Mouse (Mus musculus): ENCODE results near the gene Lactbl1. TPM values are rescaled to one million over a fixed set of nuclear protein-coding genes. Genes with fewer than 3 reads are reported as not detected.

Lactbl1 gene
- polyA plus RNA-seq, 1 experiment from 2014 or later = not detected

- no peak overlapping the region for H3K4me3 ChIP-seq
- H3K27me3 ChIP-seq (replicated peaks) = no peaks in the 10 kb centered on the region
- no peak overlapping the region for H3K9ac ChIP-seq
- H3K27ac ChIP-seq = no peak overlapping the region
- no peak for ATAC-seq (ENCODE audit: low FRiP score, low read depth)
- WGBS = 81% methylated on average over 3 of the region's 3 CpGs
- peaks cover 83% of the 10 kb centered on the region for H3K36me3 ChIP-seq
- no peak overlapping the region for H3K4me2 ChIP-seq (replicated peaks)
- no peaks in the 10 kb centered on the region for H3K9me3 ChIP-seq
- H3K4me1 ChIP-seq = no peaks in the 10 kb centered on the region; the same call in 1 of the 2 replicates
Observed at GRCm38 (mm10) chr4:136657914-136658313, 35.5 kb downstream of the Lactbl1 start.

DNA sequence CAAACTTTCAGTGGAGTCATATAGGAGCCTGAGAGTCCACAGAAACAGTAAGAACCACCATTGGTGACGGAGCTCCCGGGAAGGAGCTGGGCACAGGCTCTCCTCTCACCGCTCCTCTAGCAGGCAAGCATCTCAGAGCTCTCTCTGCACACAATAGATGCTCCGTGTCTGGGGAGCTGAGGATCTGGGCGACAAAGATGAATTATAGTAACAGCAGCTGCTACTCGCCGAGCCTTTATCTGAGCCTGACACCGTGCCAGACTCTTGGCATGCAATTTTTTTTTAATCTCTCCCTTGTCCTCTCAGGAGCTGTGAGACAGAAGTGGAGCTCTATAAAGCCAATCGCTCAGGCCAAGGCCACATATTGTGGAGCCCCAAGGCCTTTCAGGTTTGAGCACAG is 42.6 kb downstream of the Lactbl1 start:
- Histone ChIP-seq H3K4me3 (no peak overlapping the region), H3K27me3 (replicated peaks) (no peaks in the 10 kb centered on the region), H3K36me3 (peaks cover 60% of the 10 kb centered on the region), H3K4me1 (no peaks in the 10 kb centered on the region), H3K27ac (no peak overlapping the region), H3K4me2 (replicated peaks) (no peak overlapping the region), H3K9me3 (no peaks in the 10 kb centered on the region), H3K9ac (no peak overlapping the region)
- 64% methylated on average over 9 of the region's 9 CpGs for WGBS
- no peak for ATAC-seq (ENCODE audit: low FRiP score, low read depth)

GRCm38 (mm10) chr4:136666002-136666401 is 43.6 kb downstream of the Lactbl1 start:
- Histone ChIP-seq H3K4me1 (no peaks in the 10 kb centered on the region), H3K4me2 (replicated peaks) (no peak overlapping the region), H3K27me3 (replicated peaks) (no peaks in the 10 kb centered on the region), H3K4me3 (no peak overlapping the region), H3K9me3 (no peaks in the 10 kb centered on the region), H3K27ac (no peak overlapping the region), H3K9ac (no peak overlapping the region), H3K36me3 (peaks cover 55% of the 10 kb centered on the region)
- ATAC-seq (ENCODE audit: low FRiP score, low read depth) = no peak
- WGBS = 71% methylated on average over 4 of the region's 4 CpGs

DNA sequence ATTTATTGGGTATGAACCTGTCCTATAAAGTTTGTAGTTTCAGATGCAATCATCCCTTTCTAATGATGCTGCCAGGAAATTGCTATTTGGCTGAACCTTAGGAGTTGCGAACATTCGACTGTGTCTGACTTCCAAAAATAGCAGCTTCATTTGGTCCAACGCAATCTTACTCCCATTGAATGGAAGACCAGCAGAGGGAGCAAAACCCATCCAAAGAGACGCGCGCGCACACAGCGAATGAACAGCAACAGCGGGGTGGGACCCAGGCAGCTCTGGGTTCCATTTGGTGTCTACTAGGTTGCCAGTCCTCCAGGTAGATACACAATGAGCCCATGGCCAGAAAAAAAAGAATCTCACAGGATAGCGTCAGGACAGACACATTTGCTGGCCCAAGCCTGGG is 45.3 kb downstream of the Lactbl1 start:
- Histone ChIP-seq H3K4me1 (no peaks in the 10 kb centered on the region), H3K4me3 (no peak overlapping the region), H3K4me2 (replicated peaks) (no peak overlapping the region), H3K27me3 (replicated peaks) (no peaks in the 10 kb centered on the region), H3K36me3 (peaks cover 68% of the 10 kb centered on the region), H3K9me3 (no peaks in the 10 kb centered on the region), H3K27ac (no peak overlapping the region), H3K9ac (no peak overlapping the region)
- WGBS = 78% methylated on average over 10 of the region's 10 CpGs
- ATAC-seq (ENCODE audit: low FRiP score, low read depth) = no peak

DNA sequence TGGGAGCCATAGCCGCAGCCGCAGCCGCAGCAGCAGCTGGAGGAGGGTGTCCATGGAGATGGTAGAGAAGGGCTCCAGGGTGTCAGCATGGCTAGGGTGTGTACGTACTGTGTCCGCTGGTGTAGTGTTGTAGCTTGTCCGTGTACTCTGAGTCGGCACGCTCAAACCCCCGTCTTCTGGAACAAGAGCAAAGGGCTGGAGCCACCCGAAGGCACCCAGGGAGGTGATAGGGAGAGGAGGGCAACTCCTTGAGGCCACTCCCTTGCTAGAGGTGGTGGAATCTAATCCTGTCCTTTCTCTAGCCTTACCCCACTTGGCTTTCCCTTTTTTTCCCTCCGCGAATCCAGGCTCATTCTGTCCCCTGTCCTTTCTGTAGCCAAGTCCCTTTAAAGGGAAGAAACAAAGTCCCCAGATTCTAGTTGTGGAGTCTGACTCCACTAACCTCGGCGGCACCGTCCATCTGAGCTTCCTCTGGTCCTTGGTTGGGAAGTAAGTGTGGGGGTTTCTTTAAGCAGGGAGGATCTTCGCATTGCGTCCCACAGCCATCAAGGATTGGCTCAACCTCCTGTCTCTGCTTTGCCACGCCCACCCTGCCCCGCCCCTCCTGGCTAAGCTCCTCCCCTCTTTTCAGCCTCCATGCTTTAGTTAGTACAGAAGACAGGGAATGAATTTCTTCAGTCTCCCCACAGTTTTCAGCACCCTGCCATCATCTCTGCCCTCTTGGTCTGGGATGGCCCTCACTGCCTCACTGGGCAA is 50.1 kb downstream of the Lactbl1 start:
- no peak overlapping the region for H3K9ac ChIP-seq
- WGBS = 87% methylated on average over 19 of the region's 19 CpGs
- no peak overlapping the region for H3K27ac ChIP-seq
- peaks cover 74% of the 10 kb centered on the region for H3K36me3 ChIP-seq
- ATAC-seq (ENCODE audit: low FRiP score, low read depth) = no peak
- H3K9me3 ChIP-seq = no peaks in the 10 kb centered on the region
- H3K4me2 ChIP-seq (replicated peaks) = no peak overlapping the region
- no peak overlapping the region for H3K4me3 ChIP-seq
- no peaks in the 10 kb centered on the region; the same call in 1 of the 2 replicates for H3K4me1 ChIP-seq
- no peaks in the 10 kb centered on the region for H3K27me3 ChIP-seq (replicated peaks)

GRCm38 (mm10) chr4:136675439-136675838 is 53.0 kb downstream of the Lactbl1 start:
- no peaks in the 10 kb centered on the region for H3K27me3 ChIP-seq (replicated peaks)
- H3K27ac ChIP-seq = no peak overlapping the region
- H3K4me1 ChIP-seq = peaks cover 11% of the 10 kb centered on the region
- H3K36me3 ChIP-seq = peaks cover 52% of the 10 kb centered on the region
- H3K4me3 ChIP-seq = no peak overlapping the region
- H3K9me3 ChIP-seq = no peaks in the 10 kb centered on the region
- 85% methylated on average over 9 of the region's 9 CpGs for WGBS
- no peak for ATAC-seq (ENCODE audit: low FRiP score, low read depth)
- H3K4me2 ChIP-seq (replicated peaks) = no peak overlapping the region
- H3K9ac ChIP-seq = no peak overlapping the region

DNA sequence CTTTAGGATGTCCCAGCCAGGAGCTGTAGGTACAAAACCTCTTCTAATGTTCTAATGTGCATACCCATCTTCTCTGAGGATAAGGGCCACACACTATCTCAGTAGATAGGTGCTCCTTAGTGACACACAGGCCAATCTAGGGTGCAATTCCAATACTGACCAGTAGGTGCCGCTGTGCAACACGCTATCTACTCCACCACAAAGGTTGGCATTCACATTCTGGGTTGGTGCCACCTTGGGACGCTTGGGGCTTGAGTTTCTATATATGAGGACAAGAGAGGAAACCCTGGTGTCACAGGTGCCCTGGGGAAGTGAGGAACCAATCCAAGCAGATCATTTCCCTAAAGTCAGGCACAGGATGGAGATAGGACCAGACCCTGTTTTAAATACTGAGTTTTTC is 56.1 kb downstream of the Lactbl1 start:
- Histone ChIP-seq H3K4me3 (no peak overlapping the region), H3K27ac (no peak overlapping the region), H3K27me3 (replicated peaks) (no peaks in the 10 kb centered on the region), H3K4me1 (peaks cover 26% of the 10 kb centered on the region), H3K9me3 (no peaks in the 10 kb centered on the region), H3K4me2 (replicated peaks) (no peak overlapping the region), H3K9ac (no peak overlapping the region), H3K36me3 (peaks cover 42% of the 10 kb centered on the region)
- no peak for ATAC-seq (ENCODE audit: low FRiP score, low read depth)
- WGBS = under 1% methylated on average over 3 of the region's 3 CpGs

DNA sequence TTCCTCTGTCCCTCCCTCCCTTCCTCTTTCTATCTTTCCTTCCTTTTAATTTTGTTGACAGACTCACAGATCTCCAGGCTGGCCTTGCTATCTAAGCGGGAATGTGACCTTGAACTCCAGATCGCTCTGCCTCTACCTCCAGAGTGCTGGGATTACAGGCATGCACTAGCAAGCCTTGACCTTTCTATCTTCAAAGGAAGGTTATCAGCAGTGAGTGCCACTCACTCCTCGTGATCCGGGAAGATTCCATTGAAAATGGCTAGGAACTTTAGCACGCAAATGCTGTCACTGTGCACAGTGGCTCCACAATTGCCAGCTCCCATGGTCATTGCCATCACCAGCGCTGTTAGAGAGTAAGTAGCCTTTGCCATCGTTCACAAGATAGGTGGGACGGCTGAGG is 56.8 kb downstream of the Lactbl1 start:
- Histone ChIP-seq H3K9ac (no peak overlapping the region), H3K4me2 (replicated peaks) (no peak overlapping the region), H3K36me3 (peaks cover 39% of the 10 kb centered on the region), H3K4me1 (peaks cover 26% of the 10 kb centered on the region), H3K27me3 (replicated peaks) (no peaks in the 10 kb centered on the region), H3K4me3 (no peak overlapping the region), H3K27ac (no peak overlapping the region), H3K9me3 (no peaks in the 10 kb centered on the region)
- 88% methylated on average over 8 of the region's 8 CpGs for WGBS
- ATAC-seq (ENCODE audit: low FRiP score, low read depth) = no peak

DNA sequence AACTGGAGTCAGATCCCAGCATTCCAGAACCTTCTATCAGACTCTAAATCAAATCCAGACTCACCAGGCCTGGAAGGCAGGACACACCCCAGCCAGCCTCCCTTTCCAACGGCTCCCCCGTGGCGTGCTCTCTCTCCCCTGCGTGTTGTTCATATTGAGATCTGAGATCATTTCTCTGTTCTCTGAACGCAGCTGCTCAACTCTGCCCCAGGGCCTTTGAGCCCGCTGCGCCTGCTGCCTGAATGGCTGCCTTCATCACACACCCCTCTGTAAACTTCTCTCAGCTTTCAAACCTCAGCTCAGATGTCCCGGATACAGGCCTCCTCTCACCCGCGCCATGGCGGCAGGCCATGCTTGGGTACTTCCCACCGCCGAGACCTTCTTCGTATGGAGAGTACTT is 58.2 kb downstream of the Lactbl1 start:
- no peak overlapping the region for H3K4me2 ChIP-seq (replicated peaks)
- H3K27ac ChIP-seq = peak overlapping the region; percentile 37; the same call in 1 of the 2 replicates
- H3K27me3 ChIP-seq (replicated peaks) = no peaks in the 10 kb centered on the region
- H3K4me3 ChIP-seq = no peak overlapping the region
- no peak overlapping the region for H3K9ac ChIP-seq
- no peaks in the 10 kb centered on the region for H3K9me3 ChIP-seq
- WGBS = 61% methylated on average over 14 of the region's 14 CpGs
- peaks cover 34% of the 10 kb centered on the region for H3K36me3 ChIP-seq
- peaks cover 30% of the 10 kb centered on the region for H3K4me1 ChIP-seq
- ATAC-seq (ENCODE audit: low FRiP score, low read depth) = 0 out of 2 replicates have a peak, but pooled peaks have one; percentile 48

GRCm38 (mm10) chr4:136684485-136684884 is 62.1 kb downstream of the Lactbl1 start:
- H3K27ac ChIP-seq = no peak overlapping the region

GRCm38 (mm10) chr4:136685431-136685869 is 63.0 kb downstream of the Lactbl1 start:
- H3K27ac ChIP-seq = no peak overlapping the region
- H3K4me3 ChIP-seq = no peak overlapping the region
- no peak for ATAC-seq (ENCODE audit: low FRiP score, low read depth)
- H3K36me3 ChIP-seq = peaks cover 43% of the 10 kb centered on the region
- H3K27me3 ChIP-seq (replicated peaks) = no peaks in the 10 kb centered on the region
- H3K9ac ChIP-seq = no peak overlapping the region
- 60% methylated on average over 10 of the region's 10 CpGs for whole genome bisulfite sequencing
- H3K4me2 ChIP-seq (replicated peaks) = no peak overlapping the region
- no peaks in the 10 kb centered on the region for H3K9me3 ChIP-seq
- H3K4me1 ChIP-seq = peaks cover 26% of the 10 kb centered on the region

More at GRCm38 (mm10) chr4:136684485-136684884, 62.1 kb downstream of the Lactbl1 start:
- Histone ChIP-seq H3K4me3 (no peak overlapping the region), H3K4me2 (replicated peaks) (no peak overlapping the region), H3K9me3 (no peaks in the 10 kb centered on the region), H3K36me3 (peaks cover 36% of the 10 kb centered on the region), H3K27me3 (replicated peaks) (no peaks in the 10 kb centered on the region), H3K4me1 (peaks cover 35% of the 10 kb centered on the region), H3K9ac (no peak overlapping the region)
- WGBS = 61% methylated on average over 4 of the region's 6 CpGs
- ATAC-seq (ENCODE audit: low FRiP score, low read depth) = no peak

GRCm38 (mm10) chr4:136688113-136688512 is 65.7 kb downstream of the Lactbl1 start:
- Histone ChIP-seq H3K4me2 (replicated peaks) (no peak overlapping the region), H3K9me3 (0 out of 2 replicates have a peak, but pooled peaks cover 8% of the 10 kb centered on the region), H3K27ac (no peak overlapping the region), H3K9ac (no peak overlapping the region), H3K4me1 (peaks cover 11% of the 10 kb centered on the region), H3K4me3 (no peak overlapping the region), H3K27me3 (replicated peaks) (no peaks in the 10 kb centered on the region), H3K36me3 (peaks cover 54% of the 10 kb centered on the region)
- ATAC-seq (ENCODE audit: low FRiP score, low read depth) = no peak
- 75% methylated on average over 4 of the region's 4 CpGs for WGBS
